Mouse (Mus musculus) skeletal muscle tissue, adult 2 months (tissue): ENCODE results near the gene Plekhm1.

Experiments used
- DNase-seq: peaks from one replicate; pipeline ENCODE4 v3.0.0-alpha.2; 2012; ENCODE audit warnings: low read depth, low spot score

Gene Plekhm1

GRCm38 (mm10) chr11:103361396-103362053 lies 51.0 kb downstream of the Plekhm1 start:
- DNase-seq, result no peak

GRCm38 (mm10) chr11:103360661-103361081 lies 51.8 kb downstream of the Plekhm1 start:
- no peak for DNase-seq

- DNase-seq, result peak; percentile 62
Observed at GRCm38 (mm10) chr11:103359841-103360641, 52.4 kb downstream of the Plekhm1 start.

GRCm38 (mm10) chr11:103359122-103359521 lies 53.4 kb downstream of the Plekhm1 start:
- DNase-seq, result peak; percentile 52

- no peak for DNase-seq
Observed at GRCm38 (mm10) chr11:103358316-103358715, 54.2 kb downstream of the Plekhm1 start.

GRCm38 (mm10) chr11:103357710-103358109 lies 54.8 kb downstream of the Plekhm1 start:
- DNase-seq, result no peak

GRCm38 (mm10) chr11:103356938-103357670 lies 55.4 kb downstream of the Plekhm1 start:
- DNase-seq, result no peak

- no peak for DNase-seq
Observed at GRCm38 (mm10) chr11:103356032-103356571, 56.4 kb downstream of the Plekhm1 start.

GRCm38 (mm10) chr11:103355251-103355650 lies 57.2 kb downstream of the Plekhm1 start:
- DNase-seq, result no peak

- DNase-seq, result no peak
Observed at GRCm38 (mm10) chr11:103354033-103354432, 58.5 kb downstream of the Plekhm1 start.

GRCm38 (mm10) chr11:103352239-103352814 lies 60.2 kb downstream of the Plekhm1 start:
- DNase-seq, result no peak

- DNase-seq, result no peak
Observed at GRCm38 (mm10) chr11:103350711-103351315, 61.7 kb downstream of the Plekhm1 start.

GRCm38 (mm10) chr11:103349699-103350098 lies 62.8 kb downstream of the Plekhm1 start:
- DNase-seq, result no peak

- no peak for DNase-seq
Observed at GRCm38 (mm10) chr11:103346657-103347056, 65.8 kb downstream of the Plekhm1 start.

GRCm38 (mm10) chr11:103346236-103346635 lies 66.3 kb downstream of the Plekhm1 start:
- no peak for DNase-seq

- no peak for DNase-seq
Observed at GRCm38 (mm10) chr11:103345408-103346091, 66.9 kb downstream of the Plekhm1 start.

GRCm38 (mm10) chr11:103344494-103345332 lies 67.8 kb downstream of the Plekhm1 start:
- no peak for DNase-seq

- DNase-seq, result no peak
Observed at GRCm38 (mm10) chr11:103343881-103344280, 68.6 kb downstream of the Plekhm1 start.

- no peak for DNase-seq
Observed at GRCm38 (mm10) chr11:103343063-103343462, 69.4 kb downstream of the Plekhm1 start.

GRCm38 (mm10) chr11:103340677-103341076 lies 71.8 kb downstream of the Plekhm1 start:
- no peak for DNase-seq
